Mouse (Mus musculus) G1E (cell line): ENCODE data around the gene Eefsec.

Source experiments
- CTCF ChIP-seq: IDR thresholded peaks from 2 replicates; pipeline ENCODE4 v1.5.1; 2012; ENCODE audit warnings: low read depth, low read length, inconsistent platforms, mixed read lengths
- GATA1 ChIP-seq: IDR thresholded peaks from 2 replicates; pipeline ENCODE4 v1.6.1; 2012; ENCODE audit warnings: borderline replicate concordance, low read length, inconsistent platforms, mixed read lengths
- GATA2 ChIP-seq: IDR thresholded peaks from 2 replicates; pipeline ENCODE4 v1.6.1; 2012; ENCODE audit warnings: low read depth, low read length, inconsistent platforms, borderline replicate concordance
- POLR2AphosphoS5 ChIP-seq: IDR thresholded peaks from 2 replicates; pipeline ENCODE4 v1.6.1; 2012; ENCODE audit warnings: low read depth, low read length, inconsistent platforms; ENCODE audit not compliant: insufficient replicate concordance
- TAL1 ChIP-seq: conservative IDR thresholded peaks from 2 replicates; pipeline ENCODE4 v1.6.1; 2012; ENCODE audit warnings: low read depth, low read length, inconsistent platforms, mixed read lengths

- TF ChIP-seq GATA1: no peak
- TF ChIP-seq CTCF: no peak
- TF ChIP-seq TAL1: peak; percentile 90
- no peak for TF ChIP-seq POLR2AphosphoS5
- peak; percentile 77; the same call in 1 of the 2 replicates for TF ChIP-seq GATA2
Measured at GRCm38 (mm10) chr6:88251798-88252478, 194.4 kb downstream of the Eefsec start.
